Mouse (Mus musculus): ENCODE data around the gene Tmem263.

Tmem263 gene

GRCm38 (mm10) chr10:85102247-85103084, at the start of gene Tmem263, which contains the start of gene Fhl4:
TSS of gene Tmem263 (plus strand) at chr10:85102627.
TSS of gene Fhl4 (minus strand) at chr10:85102495.
- DNase-seq: peak; percentile 97 to 98

- no peak for DNase-seq
Measured at GRCm38 (mm10) chr10:85054876-85055275, 47.6 kb upstream of the Tmem263 start.

GRCm38 (mm10) chr10:85071605-85072152, 30.7 kb upstream of the Tmem263 start:
- no peak for DNase-seq

- DNase-seq: peak; percentile 72 to 79
Measured at GRCm38 (mm10) chr10:85101841-85102240, 586 bp upstream of the Tmem263 start.

- DNase-seq: peak; percentile 32 to 42
Measured at GRCm38 (mm10) chr10:85103085-85103885, 858 bp downstream of the Tmem263 start.

GRCm38 (mm10) chr10:85114409-85114808, 12.0 kb downstream of the Tmem263 start:
- DNase-seq: no peak

GRCm38 (mm10) chr10:85125184-85125583, 22.8 kb downstream of the Tmem263 start:
- DNase-seq: no peak

- DNase-seq: peak; percentile 98
Measured at GRCm38 (mm10) chr10:85127395-85128287, 25.2 kb downstream of the Tmem263 start, which contains the start of gene Mterf2. TSS of gene Mterf2 (minus strand) at chr10:85128027.

GRCm38 (mm10) chr10:85128453-85128852, 26.0 kb downstream of the Tmem263 start:
- peak; percentile 10 to 26 for DNase-seq

GRCm38 (mm10) chr10:85136573-85136972, 34.1 kb downstream of the Tmem263 start:
- DNase-seq: no peak

GRCm38 (mm10) chr10:85141465-85141864, 39.0 kb downstream of the Tmem263 start:
- no peak for DNase-seq

GRCm38 (mm10) chr10:85146282-85146681, 43.9 kb downstream of the Tmem263 start:
- DNase-seq: peak in 1 of 2 experiments; percentile 17

GRCm38 (mm10) chr10:85149226-85149625, 46.8 kb downstream of the Tmem263 start:
- DNase-seq: no peak

- peak; percentile 74 to 82 for DNase-seq
Measured at GRCm38 (mm10) chr10:85154195-85154594, 51.8 kb downstream of the Tmem263 start.

GRCm38 (mm10) chr10:85157451-85157850, 55.0 kb downstream of the Tmem263 start:
- no peak for DNase-seq

GRCm38 (mm10) chr10:85159989-85160619, 57.7 kb downstream of the Tmem263 start:
- DNase-seq: no peak

- DNase-seq: peak in 1 of 2 experiments; percentile 46
Measured at GRCm38 (mm10) chr10:85161745-85162351, 59.4 kb downstream of the Tmem263 start.

GRCm38 (mm10) chr10:85164791-85165190, 62.4 kb downstream of the Tmem263 start:
- DNase-seq: no peak

- no peak for DNase-seq
Measured at GRCm38 (mm10) chr10:85165306-85165705, 62.9 kb downstream of the Tmem263 start.

All from cerebellum, postnatal 10 days (tissue).